Mouse (Mus musculus) limb, embryonic 11.5 days (tissue): Measurements from ENCODE around the gene Id3. TPM values are rescaled to one million over a fixed set of nuclear protein-coding genes. Genes with fewer than 3 reads are reported as not detected.

Experiments used
- ATAC-seq: fragments of 200-750 bp; cut with Nextera tagmentation; 2 replicates; pipeline ENCODE4 v1.8.0; 2017; ENCODE audit warnings: low read depth; ENCODE audit not compliant: insufficient number of reproducible peaks, low FRiP score, low TSS enrichment
- DNase-seq: peaks from one replicate; pipeline ENCODE4 v3.0.0-alpha.2; 2015; ENCODE audit warnings: low spot score
- H3K27ac ChIP-seq: fragments of 300-500 bp; sonication (generic); replicated peaks from 2 replicates; pipeline ENCODE4 v1.5.1; 2014; ENCODE audit warnings: low read depth, mild to moderate bottlenecking, low read length
- H3K27me3 ChIP-seq: fragments of 300-500 bp; sonication (generic); 2 replicates; pipeline ENCODE4 v1.6.1; 2014; ENCODE audit warnings: mild to moderate bottlenecking, low read length, mixed read lengths; ENCODE audit not compliant: control insufficient read depth, insufficient read depth
- H3K36me3 ChIP-seq: fragments of 300-500 bp; sonication (generic); 2 replicates; pipeline ENCODE4 v1.6.1; 2014; ENCODE audit warnings: mild to moderate bottlenecking, low read length, moderate library complexity, mixed read lengths; ENCODE audit not compliant: control insufficient read depth, insufficient read depth
- H3K4me1 ChIP-seq: fragments of 300-500 bp; sonication (generic); 2 replicates; pipeline ENCODE4 v1.6.1; 2014; ENCODE audit warnings: low read length, mixed read lengths; ENCODE audit not compliant: control insufficient read depth, insufficient read depth
- H3K4me2 ChIP-seq: fragments of 300-500 bp; sonication (generic); 2 replicates; pipeline ENCODE4 v1.6.1; 2014; ENCODE audit warnings: low read depth, mild to moderate bottlenecking, moderate library complexity; ENCODE audit not compliant: severe bottlenecking
- H3K4me3 ChIP-seq: fragments of 300-500 bp; sonication (generic); 2 replicates; pipeline ENCODE4 v1.5.1; 2014; ENCODE audit warnings: low read depth, low read length
- H3K9ac ChIP-seq: fragments of 300-500 bp; sonication (generic); 2 replicates; pipeline ENCODE4 v1.6.1; 2014; ENCODE audit warnings: mild to moderate bottlenecking, low read length
- H3K9me3 ChIP-seq: fragments of 300-500 bp; sonication (generic); 2 replicates; pipeline ENCODE4 v1.6.1; 2016; ENCODE audit warnings: low read length; ENCODE audit not compliant: control insufficient read depth
- WGBS: fragments of 180-500 bp; shearing (Covaris S2); extraction: QIAGEN DNeasy Blood & Tissue Kit; methylation state at CpG from one replicate; pipeline ENCODE4 v1.1.7; 2014; 5-methylcytosine and 5-hydroxymethylcytosine counted together
- polyA plus RNA-seq: library from polyadenylated mRNA; unstranded; fragments of >200 nt; fragmentation: Nextera tagmentation; extraction: Ambion mirVana; gene quantifications from 2 replicates; pipeline ENCODE4 v1.2.1, GENCODE M21; 2014

Gene Id3
- polyA plus RNA-seq, 1 experiment from 2014 or later, result 581 TPM

GRCm38 (mm10) chr4:136142267-136143192 lies 767 bp upstream of the Id3 start:
- Histone ChIP-seq H3K9ac (peak overlapping the region; percentile 8), H3K4me2 (peak overlapping the region; percentile 62), H3K27ac (peak overlapping the region; percentile 96), H3K4me1 (peaks cover 50% of the 10 kb centered on the region), H3K9me3 (no peaks in the 10 kb centered on the region), H3K27me3 (no peaks in the 10 kb centered on the region), H3K36me3 (no peaks in the 10 kb centered on the region), H3K4me3 (no peak overlapping the region)
- 6% methylated on average over 17 of the region's 17 CpGs for WGBS
- no peak for ATAC-seq
- DNase-seq, result peak; percentile 53

GRCm38 (mm10) chr4:136144126-136144926 lies 1.0 kb downstream of the Id3 start:
- Histone ChIP-seq H3K27me3 (no peaks in the 10 kb centered on the region), H3K27ac (peak overlapping the region; percentile 96), H3K4me1 (peaks cover 49% of the 10 kb centered on the region), H3K36me3 (no peaks in the 10 kb centered on the region), H3K4me2 (peak overlapping the region; percentile 62), H3K4me3 (peak overlapping the region; percentile 76), H3K9ac (peak overlapping the region; percentile 91), H3K9me3 (no peaks in the 10 kb centered on the region)
- ATAC-seq, result no peak
- DNase-seq, result peak; percentile 81
- under 1% methylated on average over 49 of the region's 50 CpGs for WGBS

DNA sequence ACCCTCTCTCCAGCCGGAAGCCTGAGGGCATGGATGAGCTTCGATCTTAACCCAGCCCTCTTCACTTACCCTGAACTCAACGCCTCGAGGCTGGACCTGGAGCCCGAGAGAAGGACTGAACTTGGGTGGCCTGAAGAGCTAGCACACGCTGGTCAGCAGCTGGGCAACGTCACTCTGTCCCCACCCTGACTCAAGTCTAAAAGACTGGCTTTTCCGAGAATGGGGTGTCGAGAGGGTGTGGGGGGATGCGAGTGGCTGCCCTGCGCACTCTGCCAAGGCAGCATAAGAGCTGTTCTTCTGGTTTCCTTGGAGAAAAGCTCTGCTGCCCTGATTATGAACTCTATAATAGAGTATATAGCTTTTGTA lies 1.6 kb downstream of the Id3 start:
- Histone ChIP-seq H3K27ac (peak overlapping the region; percentile 96), H3K9ac (peak overlapping the region; percentile 91), H3K36me3 (no peaks in the 10 kb centered on the region), H3K4me2 (peak overlapping the region; percentile 62), H3K4me3 (peak overlapping the region; percentile 76), H3K9me3 (no peaks in the 10 kb centered on the region), H3K27me3 (no peaks in the 10 kb centered on the region), H3K4me1 (peaks cover 46% of the 10 kb centered on the region)
- WGBS, result 1% methylated on average over 11 of the region's 11 CpGs
- ATAC-seq (no peak), DNase-seq (no peak)

GRCm38 (mm10) chr4:136145362-136145885 lies 2.1 kb downstream of the Id3 start:
- Histone ChIP-seq H3K9ac (peak overlapping the region; percentile 91), H3K4me3 (peak overlapping the region; percentile 76), H3K9me3 (no peaks in the 10 kb centered on the region), H3K4me2 (peak overlapping the region; percentile 62), H3K27me3 (no peaks in the 10 kb centered on the region), H3K27ac (peak overlapping the region; percentile 96), H3K36me3 (no peaks in the 10 kb centered on the region), H3K4me1 (peaks cover 51% of the 10 kb centered on the region)
- WGBS, result 6% methylated on average over 11 of the region's 11 CpGs
- no peak for ATAC-seq
- peak; percentile 42 for DNase-seq

GRCm38 (mm10) chr4:136145991-136146711 lies 2.9 kb downstream of the Id3 start:
- DNase-seq (peak; percentile 36), ATAC-seq (no peak)
- H3K4me2 ChIP-seq, result peak overlapping the region; percentile 62
- H3K36me3 ChIP-seq, result no peaks in the 10 kb centered on the region
- peak overlapping the region; percentile 91 for H3K9ac ChIP-seq
- no peaks in the 10 kb centered on the region for H3K27me3 ChIP-seq
- peak overlapping the region; percentile 96 for H3K27ac ChIP-seq
- peaks cover 54% of the 10 kb centered on the region for H3K4me1 ChIP-seq
- WGBS, result 9% methylated on average over 7 of the region's 7 CpGs
- H3K9me3 ChIP-seq, result no peaks in the 10 kb centered on the region
- H3K4me3 ChIP-seq, result peak overlapping the region; percentile 76

DNA sequence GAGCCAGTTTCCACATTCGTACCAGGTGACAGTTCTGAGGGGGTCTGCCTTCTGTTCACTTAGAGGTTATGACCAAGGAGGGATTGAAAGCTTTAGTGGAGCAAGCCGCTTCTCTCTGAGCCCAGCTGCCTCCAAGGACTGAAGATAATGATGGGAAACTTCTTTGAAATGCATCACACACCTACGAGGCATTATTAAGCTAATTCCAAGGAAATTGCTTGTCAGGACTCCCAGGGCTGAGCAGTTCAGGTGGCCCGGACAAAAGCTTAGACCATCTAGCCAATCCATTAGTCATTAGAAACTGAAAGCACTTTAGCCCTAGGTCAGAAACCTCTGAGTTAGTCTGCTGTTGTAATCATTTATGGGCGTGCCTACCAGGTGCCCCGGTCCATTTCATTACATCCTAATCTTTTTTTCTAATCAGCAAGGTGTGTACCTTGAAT lies 3.4 kb downstream of the Id3 start:
- peak; percentile 66 for DNase-seq

GRCm38 (mm10) chr4:136147436-136148135 lies 4.3 kb downstream of the Id3 start:
- H3K4me3 ChIP-seq, result peak overlapping the region; percentile 76
- peak; percentile 60 for ATAC-seq
- 1% methylated on average over 47 of the region's 48 CpGs for WGBS
- H3K4me2 ChIP-seq, result peak overlapping the region; percentile 54
- no peaks in the 10 kb centered on the region for H3K27me3 ChIP-seq
- H3K9ac ChIP-seq, result peak overlapping the region; percentile 17; the same call in 1 of the 2 replicates
- no peaks in the 10 kb centered on the region for H3K9me3 ChIP-seq
- peak; percentile 94 for DNase-seq
- peaks cover 41% of the 10 kb centered on the region for H3K4me1 ChIP-seq
- H3K27ac ChIP-seq, result peak overlapping the region; percentile 96
- no peaks in the 10 kb centered on the region for H3K36me3 ChIP-seq

More for the DNA sequence above, 3.4 kb downstream of the Id3 start:
- Histone ChIP-seq H3K27me3 (no peaks in the 10 kb centered on the region), H3K4me2 (peak overlapping the region; percentile 62), H3K4me3 (peak overlapping the region; percentile 76), H3K27ac (peak overlapping the region; percentile 96), H3K9me3 (no peaks in the 10 kb centered on the region), H3K36me3 (no peaks in the 10 kb centered on the region), H3K9ac (peak overlapping the region; percentile 91), H3K4me1 (peaks cover 50% of the 10 kb centered on the region)
- ATAC-seq, result no peak
- WGBS, result 1% methylated on average over 6 of the region's 6 CpGs
